Mouse (Mus musculus) hindbrain, embryonic 16.5 days (tissue): ENCODE measurements around the gene Spns3. TPM values are rescaled to one million over a fixed set of nuclear protein-coding genes. Genes with fewer than 3 reads are reported as not detected.
"Not testable (repeated sequence)": the region's sequence is repeated elsewhere in the genome, so short reads cannot be mapped to it uniquely, and the experiment has no call there.

Experiments
- ATAC-seq: fragments of 200-750 bp; cut with Nextera tagmentation; 2 replicates; pipeline ENCODE4 v1.8.0; 2017; ENCODE audit warnings: moderate TSS enrichment, moderate library complexity
- H3K27ac ChIP-seq: fragments of 300-500 bp; sonication (generic); 2 replicates; pipeline ENCODE4 v1.5.1; 2014; ENCODE audit warnings: low read depth, mild to moderate bottlenecking, control low read depth, low read length, moderate library complexity
- H3K27me3 ChIP-seq: fragments of 300-500 bp; sonication (generic); replicated peaks from 2 replicates; pipeline ENCODE4 v1.6.1; 2014; ENCODE audit warnings: low read length; ENCODE audit not compliant: control insufficient read depth, insufficient read depth
- H3K36me3 ChIP-seq: fragments of 300-500 bp; sonication (generic); 2 replicates; pipeline ENCODE4 v1.6.1; 2014; ENCODE audit warnings: mild to moderate bottlenecking, low read length, moderate library complexity, mixed read lengths; ENCODE audit not compliant: control insufficient read depth, insufficient read depth
- H3K4me1 ChIP-seq: fragments of 300-500 bp; sonication (generic); 2 replicates; pipeline ENCODE4 v1.6.1; 2014; ENCODE audit warnings: low read depth, low read length; ENCODE audit not compliant: control insufficient read depth, insufficient read depth
- H3K4me2 ChIP-seq: fragments of 300-500 bp; sonication (generic); 2 replicates; pipeline ENCODE4 v1.6.1; 2014; ENCODE audit warnings: mild to moderate bottlenecking, low read length, control low read depth, moderate library complexity
- H3K4me3 ChIP-seq: fragments of 300-500 bp; sonication (generic); 2 replicates; pipeline ENCODE4 v1.5.1; 2014; ENCODE audit warnings: mild to moderate bottlenecking, low read length, control low read depth, moderate library complexity
- H3K9ac ChIP-seq: fragments of 300-500 bp; sonication (generic); 2 replicates; pipeline ENCODE4 v1.6.1; 2014; ENCODE audit warnings: low read depth, mild to moderate bottlenecking, control low read depth, low read length, moderate library complexity
- H3K9me3 ChIP-seq: fragments of 300-500 bp; sonication (generic); 2 replicates; pipeline ENCODE4 v1.6.1; 2014; ENCODE audit warnings: mild to moderate bottlenecking, low read length, moderate library complexity; ENCODE audit not compliant: control insufficient read depth
- WGBS: fragments of 180-500 bp; shearing (Covaris S2); extraction: QIAGEN DNeasy Blood & Tissue Kit; methylation state at CpG from one replicate; pipeline ENCODE4 v1.1.7; 2014; 5-methylcytosine and 5-hydroxymethylcytosine counted together
- polyA plus RNA-seq: library from polyadenylated mRNA; unstranded; fragments of >200 nt; fragmentation: Nextera tagmentation; extraction: Ambion mirVana; gene quantifications from 2 replicates; pipeline ENCODE4 v1.2.1, GENCODE M21; 2015

The Spns3 gene
- polyA plus RNA-seq, 1 experiment from 2014 or later = not detected

DNA sequence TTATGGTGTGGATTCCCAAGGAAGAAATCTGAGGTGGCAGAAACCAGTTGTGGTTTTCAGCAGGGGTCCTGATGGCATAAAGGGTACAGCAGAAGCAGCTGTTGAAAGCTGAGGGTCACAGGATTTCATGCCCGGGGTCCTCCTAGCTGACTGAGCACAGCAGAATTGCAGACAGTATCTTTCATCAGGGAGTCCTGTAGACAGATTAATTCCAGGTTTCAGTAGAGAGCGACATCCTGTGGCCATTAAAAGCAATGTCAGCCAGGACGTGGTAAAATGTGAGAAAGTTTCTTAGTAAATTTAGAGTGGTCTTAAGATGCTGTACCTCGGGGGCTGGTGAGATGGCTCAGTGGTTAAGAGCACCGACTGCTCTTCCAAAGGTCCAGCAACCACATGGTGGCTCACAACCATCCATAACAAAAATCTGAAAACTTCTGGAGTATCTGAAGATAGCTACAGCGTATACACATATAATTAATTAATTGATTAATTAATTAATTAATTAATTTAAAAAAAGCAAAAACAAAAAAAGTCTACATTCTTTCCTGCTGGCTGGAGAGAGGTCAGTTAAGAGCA is 14.0 kb upstream of the Spns3 start:
- no peaks in the 10 kb centered on the region for H3K4me1 ChIP-seq
- H3K9me3 ChIP-seq = no peaks in the 10 kb centered on the region
- H3K36me3 ChIP-seq = no peaks in the 10 kb centered on the region
- 25% methylated on average over 6 of the region's 6 CpGs for WGBS
- no peak overlapping the region for H3K9ac ChIP-seq
- H3K27ac ChIP-seq = no peak overlapping the region
- H3K27me3 ChIP-seq = no peaks in the 10 kb centered on the region
- no peak; the same call in 1 of the 2 replicates for ATAC-seq
- no peak overlapping the region for H3K4me3 ChIP-seq
- no peak overlapping the region for H3K4me2 ChIP-seq

DNA sequence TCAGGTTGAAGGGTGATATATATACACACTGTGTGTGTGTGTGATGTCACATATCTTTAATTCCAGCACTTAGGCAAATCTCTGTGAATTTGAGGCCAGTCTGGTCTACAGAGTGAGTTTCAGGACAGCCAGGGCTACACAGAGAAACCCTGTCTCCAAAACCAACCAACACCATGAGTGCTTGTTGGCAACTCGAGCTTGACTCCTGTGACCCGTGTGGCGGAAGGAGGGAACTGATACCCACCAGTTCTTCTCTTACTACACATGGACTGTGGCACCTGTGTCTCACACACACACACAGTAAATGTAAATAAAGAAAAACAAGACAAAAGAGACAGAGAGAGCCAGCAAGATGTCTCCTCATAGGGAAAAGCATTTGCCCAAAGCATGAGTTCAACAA is 10.4 kb upstream of the Spns3 start:
- no peak for ATAC-seq
- WGBS = 85% methylated on average over 3 of the region's 3 CpGs

DNA sequence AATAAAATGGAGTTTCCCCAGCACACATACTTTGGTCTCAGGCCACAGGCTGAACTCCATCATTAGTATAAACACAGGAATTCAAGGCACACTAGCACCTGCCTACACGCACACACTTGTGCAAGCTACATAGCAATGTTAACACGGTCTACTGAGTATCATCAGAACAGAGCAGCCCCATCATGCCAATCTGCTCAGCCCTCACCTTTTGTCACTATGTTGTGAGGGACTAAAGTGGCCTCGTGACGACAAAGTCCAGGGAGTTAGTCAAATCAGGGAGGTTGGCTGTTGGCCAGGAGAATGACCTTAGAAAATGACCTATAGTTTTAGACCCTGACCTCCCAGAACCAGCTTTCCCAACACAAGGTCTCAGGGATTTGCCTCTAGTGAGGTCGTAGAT is 7.8 kb upstream of the Spns3 start:
- H3K9ac ChIP-seq = no peak overlapping the region
- H3K27ac ChIP-seq = no peak overlapping the region
- H3K9me3 ChIP-seq = no peaks in the 10 kb centered on the region
- WGBS = 73% methylated on average over 5 of the region's 5 CpGs
- H3K4me2 ChIP-seq = no peak overlapping the region
- no peak for ATAC-seq
- H3K27me3 ChIP-seq = no peaks in the 10 kb centered on the region
- no peaks in the 10 kb centered on the region for H3K36me3 ChIP-seq
- no peaks in the 10 kb centered on the region for H3K4me1 ChIP-seq
- no peak overlapping the region for H3K4me3 ChIP-seq

More for the DNA sequence above, 10.4 kb upstream of the Spns3 start:
- Histone ChIP-seq H3K27me3 (no peaks in the 10 kb centered on the region), H3K9ac (no peak overlapping the region), H3K4me3 (no peak overlapping the region), H3K36me3 (no peaks in the 10 kb centered on the region), H3K27ac (no peak overlapping the region), H3K4me2 (no peak overlapping the region), H3K4me1 (no peaks in the 10 kb centered on the region), H3K9me3 (no peaks in the 10 kb centered on the region)

DNA sequence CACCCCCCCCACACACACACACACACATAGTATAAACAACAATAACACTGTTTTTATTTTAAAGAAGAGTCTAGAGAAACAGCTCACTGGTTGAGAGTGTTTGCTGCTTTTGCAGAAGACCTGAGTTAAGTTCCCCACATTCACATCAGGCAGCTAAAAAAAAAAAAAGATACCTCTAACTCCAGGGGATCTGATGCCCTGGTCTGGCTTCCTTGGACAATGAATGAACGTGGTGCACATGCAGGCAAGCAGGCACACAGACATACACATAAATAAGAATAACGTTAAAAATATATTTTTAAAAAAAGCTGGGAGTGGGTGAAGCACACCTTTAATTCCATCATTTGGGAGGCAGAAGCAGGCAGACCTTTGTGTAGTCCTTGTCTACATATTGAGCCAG is 6.6 kb upstream of the Spns3 start:
- no peak overlapping the region for H3K27ac ChIP-seq
- H3K4me2 ChIP-seq = no peak overlapping the region
- no peaks in the 10 kb centered on the region for H3K27me3 ChIP-seq
- H3K9ac ChIP-seq = no peak overlapping the region
- no peak for ATAC-seq
- H3K9me3 ChIP-seq = no peaks in the 10 kb centered on the region
- no peak overlapping the region for H3K4me3 ChIP-seq
- no peaks in the 10 kb centered on the region for H3K36me3 ChIP-seq
- H3K4me1 ChIP-seq = no peaks in the 10 kb centered on the region
- WGBS = 68% methylated on average over 2 of the region's 2 CpGs

DNA sequence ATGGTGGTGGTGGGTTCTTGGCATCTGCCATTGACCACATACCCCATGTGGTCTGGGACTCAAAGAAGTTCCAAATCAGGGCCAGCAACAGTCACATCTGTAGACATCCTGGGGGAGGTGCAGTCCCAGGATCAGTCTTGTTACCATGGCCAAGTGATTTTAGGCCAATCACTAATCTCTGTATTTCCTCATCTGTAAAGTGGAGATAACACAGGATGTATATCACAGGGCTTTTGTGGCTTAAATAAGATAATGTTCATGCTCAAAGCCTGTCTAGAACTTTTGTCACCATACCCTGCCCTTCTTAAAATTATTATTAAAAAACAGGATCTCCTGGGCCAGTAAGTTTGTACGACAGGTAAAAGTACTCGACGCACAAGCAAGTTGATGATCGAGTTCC is 6.2 kb upstream of the Spns3 start:
- Histone ChIP-seq H3K9me3 (no peaks in the 10 kb centered on the region), H3K9ac (no peak overlapping the region), H3K4me2 (no peak overlapping the region), H3K27me3 (no peaks in the 10 kb centered on the region), H3K27ac (no peak overlapping the region), H3K36me3 (no peaks in the 10 kb centered on the region), H3K4me1 (no peaks in the 10 kb centered on the region), H3K4me3 (no peak overlapping the region)
- WGBS = 92% methylated on average over 4 of the region's 4 CpGs
- ATAC-seq = no peak

DNA sequence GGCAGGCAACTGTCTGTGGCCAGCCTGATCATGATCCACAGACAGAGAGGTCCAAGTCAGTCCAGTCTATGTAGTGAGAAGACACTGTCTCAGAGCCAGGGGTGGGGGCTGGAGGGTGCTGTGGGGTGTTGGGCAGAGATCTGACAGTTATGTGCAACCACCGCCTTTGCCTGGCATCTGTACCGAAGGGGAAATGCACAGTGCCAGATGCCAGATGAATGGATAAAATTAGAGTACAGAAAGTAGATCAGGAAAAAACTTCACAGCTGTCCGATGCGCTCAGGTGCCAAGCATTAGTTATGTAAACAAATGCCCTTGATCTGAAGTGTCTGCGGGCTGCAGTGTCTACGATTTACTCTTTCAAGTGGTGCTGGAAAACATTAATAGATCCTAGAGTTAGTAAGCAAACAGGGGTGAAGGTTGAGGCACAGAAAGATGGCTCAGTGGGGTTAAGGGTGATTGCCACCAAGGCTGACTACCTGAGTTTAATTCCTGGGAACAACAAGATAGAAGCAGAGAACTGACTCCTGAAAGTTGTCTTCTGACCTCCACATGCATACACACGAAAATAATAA is 1.3 kb upstream of the Spns3 start:
- no peak overlapping the region for H3K4me2 ChIP-seq
- 84% methylated on average over 7 of the region's 7 CpGs for whole genome bisulfite sequencing
- no peaks in the 10 kb centered on the region for H3K4me1 ChIP-seq
- H3K36me3 ChIP-seq = no peaks in the 10 kb centered on the region
- H3K9ac ChIP-seq = no peak overlapping the region
- H3K9me3 ChIP-seq = no peaks in the 10 kb centered on the region
- no peak for ATAC-seq
- H3K27ac ChIP-seq = no peak overlapping the region
- H3K4me3 ChIP-seq = no peak overlapping the region
- no peaks in the 10 kb centered on the region for H3K27me3 ChIP-seq

DNA sequence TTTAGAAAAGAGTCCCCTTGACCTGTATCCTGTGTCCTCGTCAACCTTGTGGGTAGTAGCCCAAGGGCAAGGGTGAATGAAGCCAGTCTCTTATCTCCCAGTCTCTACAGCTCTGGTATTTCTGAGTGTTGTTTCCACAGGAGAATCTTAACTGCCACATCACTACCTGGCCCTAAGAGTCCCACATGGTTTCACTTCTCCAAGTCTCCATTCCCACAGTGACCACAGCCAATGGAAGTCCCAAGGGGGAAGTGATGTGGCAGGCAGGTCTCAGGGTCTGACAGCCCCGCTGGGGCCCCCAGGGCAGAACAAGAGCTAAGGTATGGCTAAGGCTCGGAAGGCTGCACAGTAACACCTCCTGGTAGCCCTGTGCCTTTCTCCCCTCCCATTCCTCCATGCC is 3.1 kb downstream of the Spns3 start:
- no peak overlapping the region for H3K27ac ChIP-seq
- no peak for ATAC-seq
- no peak overlapping the region for H3K9ac ChIP-seq
- WGBS = 77% methylated on average over 3 of the region's 3 CpGs
- no peak overlapping the region for H3K4me2 ChIP-seq
- no peaks in the 10 kb centered on the region for H3K4me1 ChIP-seq
- H3K4me3 ChIP-seq = no peak overlapping the region
- H3K27me3 ChIP-seq = no peaks in the 10 kb centered on the region
- H3K36me3 ChIP-seq = no peaks in the 10 kb centered on the region
- no peaks in the 10 kb centered on the region for H3K9me3 ChIP-seq

DNA sequence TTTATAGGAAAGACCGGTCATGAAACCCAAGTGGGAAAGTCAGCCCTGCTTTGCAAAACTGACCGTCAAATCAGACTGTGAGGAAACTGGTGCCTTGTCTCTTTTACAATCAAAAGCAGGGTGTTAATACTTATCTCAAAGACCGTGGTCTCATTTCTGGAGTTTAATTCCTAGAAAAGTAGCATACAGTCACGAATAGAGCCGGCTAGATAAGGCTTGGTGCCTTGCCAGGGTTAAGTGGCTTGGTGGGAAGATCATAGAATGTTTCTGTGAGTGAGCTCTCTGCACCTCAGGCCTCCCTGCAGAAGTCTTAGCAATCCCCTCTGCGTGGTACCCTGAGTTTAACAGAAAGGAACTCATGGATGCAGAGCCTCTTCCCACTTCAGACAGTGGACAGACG is 5.6 kb downstream of the Spns3 start:
- Histone ChIP-seq H3K9ac (no peak overlapping the region), H3K36me3 (no peaks in the 10 kb centered on the region), H3K4me3 (no peak overlapping the region), H3K4me1 (no peaks in the 10 kb centered on the region), H3K27ac (no peak overlapping the region), H3K27me3 (no peaks in the 10 kb centered on the region), H3K4me2 (no peak overlapping the region), H3K9me3 (no peaks in the 10 kb centered on the region)
- 77% methylated on average over 7 of the region's 7 CpGs for WGBS
- no peak for ATAC-seq

DNA sequence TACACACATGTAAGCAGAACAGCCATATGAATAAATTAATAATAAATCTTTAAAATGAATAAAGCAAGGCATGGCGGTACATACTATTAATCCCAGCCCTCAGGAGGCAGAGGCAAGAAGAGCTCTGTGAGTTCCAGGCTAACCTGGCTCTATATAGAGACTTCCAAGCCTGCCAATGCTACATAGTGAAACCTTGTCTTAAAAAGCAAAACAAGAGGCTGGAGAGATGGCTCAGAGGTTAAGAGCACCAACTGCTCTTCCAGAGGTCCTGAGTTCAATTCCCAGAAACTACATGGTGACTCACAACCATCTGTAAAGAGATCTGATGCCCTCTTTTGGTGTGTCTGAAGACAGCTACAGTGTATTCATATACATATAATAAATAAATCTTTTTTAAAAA is 6.6 kb downstream of the Spns3 start:
- H3K36me3 ChIP-seq, H3K4me3 ChIP-seq, H3K27ac ChIP-seq, H3K4me2 ChIP-seq, H3K4me1 ChIP-seq, ATAC-seq, H3K9ac ChIP-seq, H3K27me3 ChIP-seq, H3K9me3 ChIP-seq: not testable (repeated sequence)
- 94% methylated on average over 1 of the region's 1 CpGs for WGBS

DNA sequence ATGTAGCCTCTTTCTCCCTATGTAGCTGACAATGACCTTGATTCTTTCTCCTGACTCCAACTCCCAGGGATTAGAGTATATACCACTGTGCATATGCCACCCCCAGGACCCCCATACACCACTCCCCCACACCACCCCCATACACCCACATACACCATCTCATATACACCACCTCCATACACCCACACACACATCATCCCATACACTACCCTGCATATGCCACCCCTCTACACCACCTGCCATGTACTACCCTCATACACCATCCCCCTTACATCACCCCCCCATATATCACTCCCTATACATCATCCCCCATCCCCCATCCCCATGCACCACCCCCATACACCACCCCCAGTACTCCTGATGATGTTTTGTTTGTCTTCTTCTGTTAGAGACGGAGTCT is 7.7 kb downstream of the Spns3 start:
- Histone ChIP-seq H3K36me3 (no peaks in the 10 kb centered on the region), H3K9me3 (no peaks in the 10 kb centered on the region), H3K9ac (no peak overlapping the region), H3K4me3 (no peak overlapping the region), H3K4me1 (no peaks in the 10 kb centered on the region), H3K27ac (no peak overlapping the region), H3K4me2 (no peak overlapping the region), H3K27me3 (no peaks in the 10 kb centered on the region)
- ATAC-seq = no peak
- 86% methylated on average over 1 of the region's 1 CpGs for WGBS
